Mouse (Mus musculus) stomach, embryonic 14.5 days (tissue): ENCODE measurements at regions not wholly inside any gene's neighbourhood (a gene's known extent, or its start where the extent isn't known, plus 50 kb on each side); places are given as distances from the start of the nearest gene placed in this dataset.

Experiments
- ATAC-seq: fragments of 200-750 bp; cut with Nextera tagmentation; 2 replicates; pipeline ENCODE4 v1.8.0; 2017; ENCODE audit warnings: low read depth, moderate TSS enrichment; ENCODE audit not compliant: insufficient number of reproducible peaks, insufficient read depth, low FRiP score
- H3K27ac ChIP-seq: fragments of 300-500 bp; sonication (generic); 2 replicates; pipeline ENCODE4 v1.5.1; 2014; ENCODE audit warnings: mild to moderate bottlenecking, low read length, moderate library complexity, mixed read lengths
- H3K27me3 ChIP-seq: fragments of 300-500 bp; sonication (generic); 2 replicates; pipeline ENCODE4 v1.6.1; 2014; ENCODE audit warnings: low read length, control low read depth, mixed read lengths; ENCODE audit not compliant: control insufficient read depth, insufficient read depth
- H3K36me3 ChIP-seq: fragments of 300-500 bp; sonication (generic); 2 replicates; pipeline ENCODE4 v1.6.1; 2014; ENCODE audit warnings: mild to moderate bottlenecking, control low read depth, low read length, moderate library complexity, mixed read lengths; ENCODE audit not compliant: control insufficient read depth, insufficient read depth
- H3K4me1 ChIP-seq: fragments of 300-500 bp; sonication (generic); 2 replicates; pipeline ENCODE4 v1.6.1; 2014; ENCODE audit warnings: low read length, control low read depth, mixed read lengths; ENCODE audit not compliant: control insufficient read depth, insufficient read depth
- H3K4me2 ChIP-seq: fragments of 300-500 bp; sonication (generic); replicated peaks from 2 replicates; pipeline ENCODE4 v1.6.1; 2014; ENCODE audit warnings: low read depth, low read length, control low read depth
- H3K4me3 ChIP-seq: fragments of 300-500 bp; sonication (generic); 2 replicates; pipeline ENCODE4 v1.5.1; 2014; ENCODE audit warnings: low read depth, low read length, control low read depth
- H3K9ac ChIP-seq: fragments of 300-500 bp; sonication (generic); replicated peaks from 2 replicates; pipeline ENCODE4 v1.6.1; 2014; ENCODE audit warnings: low read depth, mild to moderate bottlenecking, control low read depth, low read length, moderate library complexity, mixed read lengths
- H3K9me3 ChIP-seq: fragments of 300-500 bp; sonication (generic); 2 replicates; pipeline ENCODE4 v1.6.1; 2016; ENCODE audit warnings: low read depth, low read length, control low read depth; ENCODE audit not compliant: control insufficient read depth
- WGBS: fragments of 180-500 bp; shearing (Covaris S2); extraction: QIAGEN DNeasy Blood & Tissue Kit; methylation state at CpG from one replicate; pipeline ENCODE4 v1.1.7; 2014; 5-methylcytosine and 5-hydroxymethylcytosine counted together

DNA sequence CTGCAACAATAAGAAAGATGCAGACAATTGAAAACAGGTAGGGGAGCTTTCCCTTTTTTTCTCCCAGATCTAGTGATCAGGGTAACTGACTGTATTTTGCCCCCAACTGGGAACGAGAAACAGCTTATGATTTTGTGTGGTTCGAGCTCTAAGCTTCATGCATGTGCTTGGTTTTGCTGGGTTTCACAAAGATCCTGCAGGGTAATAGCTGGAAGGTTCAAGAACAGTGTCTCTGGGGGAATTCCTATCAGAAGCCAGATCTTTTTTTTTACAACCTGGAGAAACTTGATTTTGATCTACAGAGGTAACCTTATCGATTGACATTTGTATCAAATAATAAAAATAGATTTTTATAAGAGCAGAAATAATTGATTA is 145.0 kb upstream of the Fam98a start:
- ATAC-seq, result no peak
- no peak overlapping the region for H3K27ac ChIP-seq
- no peak overlapping the region for H3K9ac ChIP-seq
- no peaks in the 10 kb centered on the region for H3K36me3 ChIP-seq
- H3K4me3 ChIP-seq, result no peak overlapping the region
- no peaks in the 10 kb centered on the region for H3K9me3 ChIP-seq
- no peaks in the 10 kb centered on the region for H3K27me3 ChIP-seq
- WGBS, result 77% methylated on average over 3 of the region's 3 CpGs
- no peak overlapping the region for H3K4me2 ChIP-seq
- no peaks in the 10 kb centered on the region for H3K4me1 ChIP-seq

DNA sequence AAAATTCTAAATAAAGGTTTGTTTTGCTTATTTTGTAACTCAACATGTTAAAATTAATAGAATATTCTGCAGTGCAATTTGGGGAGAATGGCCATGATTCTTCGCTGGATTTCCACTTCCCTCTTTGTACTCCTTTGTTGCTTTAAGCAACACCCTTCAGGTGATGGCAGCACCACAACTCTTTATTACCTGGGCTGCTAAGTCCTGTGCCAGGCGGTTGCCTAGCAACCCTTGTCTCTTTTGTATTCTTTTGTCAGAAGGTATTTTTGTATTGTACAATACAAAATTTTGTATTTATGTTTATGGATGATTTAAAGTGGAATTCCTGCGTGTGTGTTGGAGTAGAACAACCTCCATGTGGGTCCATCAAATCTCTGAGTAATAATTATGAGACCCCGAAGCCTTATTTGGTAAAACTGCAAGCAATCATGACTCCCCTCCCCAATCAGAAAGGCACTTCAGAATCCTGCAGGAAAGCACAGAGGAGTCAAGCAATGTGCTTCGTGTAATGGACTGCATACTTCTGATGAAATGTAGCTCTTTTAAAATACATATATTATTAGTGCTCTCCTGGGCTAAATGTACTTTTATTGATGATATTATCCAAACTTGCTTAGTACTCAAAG is 144.5 kb upstream of the Fam98a start:
- Histone ChIP-seq H3K9me3 (no peaks in the 10 kb centered on the region), H3K4me1 (no peaks in the 10 kb centered on the region), H3K27ac (no peak overlapping the region), H3K4me2 (no peak overlapping the region), H3K27me3 (no peaks in the 10 kb centered on the region), H3K9ac (no peak overlapping the region), H3K36me3 (no peaks in the 10 kb centered on the region), H3K4me3 (no peak overlapping the region)
- WGBS, result 61% methylated on average over 5 of the region's 5 CpGs
- no peak for ATAC-seq

DNA sequence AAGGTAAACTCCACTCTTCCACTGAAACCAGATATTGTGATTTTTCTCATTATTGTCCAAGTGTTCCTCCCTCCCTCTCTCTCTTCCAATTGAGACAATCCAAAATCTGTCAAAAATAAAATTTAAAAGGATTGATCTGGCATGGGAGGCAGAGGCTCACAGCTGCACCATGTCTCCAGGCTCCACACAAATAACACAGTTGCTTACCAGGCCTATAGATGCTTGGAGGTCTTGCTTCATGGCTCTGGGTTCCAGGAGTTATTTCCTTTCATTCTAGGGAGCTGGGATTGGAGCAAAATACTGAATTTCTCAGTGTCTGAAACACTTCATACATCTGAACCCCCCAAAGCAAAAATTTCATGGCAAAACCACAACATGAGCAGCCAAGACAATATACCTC is 134.2 kb upstream of the Fam98a start:
- H3K4me3 ChIP-seq, result no peak overlapping the region
- no peaks in the 10 kb centered on the region for H3K36me3 ChIP-seq
- H3K4me1 ChIP-seq, result no peaks in the 10 kb centered on the region
- H3K9ac ChIP-seq, result no peak overlapping the region
- H3K4me2 ChIP-seq, result no peak overlapping the region
- no peaks in the 10 kb centered on the region for H3K27me3 ChIP-seq
- ATAC-seq, result no peak
- H3K9me3 ChIP-seq, result no peaks in the 10 kb centered on the region
- H3K27ac ChIP-seq, result no peak overlapping the region

DNA sequence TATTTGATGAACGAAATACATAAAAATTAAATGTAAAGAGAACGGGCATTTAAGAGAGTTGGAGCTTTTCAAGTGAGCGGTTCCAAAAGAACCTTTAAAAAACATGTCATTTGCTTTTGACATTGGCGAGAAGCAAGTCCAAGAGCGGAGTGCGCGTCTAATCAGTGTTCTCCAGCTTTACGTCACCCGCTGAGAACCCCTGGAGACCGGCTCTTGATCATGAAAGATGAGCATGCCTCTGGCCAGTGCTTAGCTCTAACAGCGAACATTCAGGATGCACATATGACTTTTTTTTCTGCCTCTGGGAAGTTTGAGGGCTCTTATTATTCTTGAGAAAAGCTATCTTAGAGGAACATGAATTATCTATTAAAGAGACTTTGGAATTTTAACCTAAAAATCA is 95.2 kb upstream of the Fam98a start:
- ATAC-seq, result no peak
- no peaks in the 10 kb centered on the region for H3K9me3 ChIP-seq
- H3K27ac ChIP-seq, result no peak overlapping the region
- H3K4me2 ChIP-seq, result no peak overlapping the region
- no peaks in the 10 kb centered on the region for H3K36me3 ChIP-seq
- H3K27me3 ChIP-seq, result no peaks in the 10 kb centered on the region
- no peak overlapping the region for H3K4me3 ChIP-seq
- H3K9ac ChIP-seq, result no peak overlapping the region
- 87% methylated on average over 11 of the region's 11 CpGs for WGBS
- H3K4me1 ChIP-seq, result no peaks in the 10 kb centered on the region

DNA sequence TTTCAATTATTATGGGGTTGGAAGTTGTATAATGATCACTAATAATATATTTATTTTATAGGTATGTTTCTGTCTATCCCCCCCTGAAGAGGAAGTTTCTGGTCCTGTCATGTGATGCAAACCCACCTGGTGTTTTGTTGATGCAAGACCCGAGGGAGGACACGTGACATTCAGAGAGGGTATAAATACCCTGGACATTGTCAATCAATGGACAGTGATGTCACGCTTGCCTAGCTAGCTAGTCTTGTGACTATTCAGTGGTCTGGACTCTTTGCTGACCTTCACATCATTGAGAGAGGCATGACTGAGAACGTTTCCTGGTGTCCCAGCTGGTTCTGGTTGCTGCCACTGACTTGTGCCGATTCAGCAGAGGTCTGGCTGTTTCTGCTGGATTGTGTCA is 93.0 kb upstream of the Fam98a start:
- H3K4me1 ChIP-seq, result no peaks in the 10 kb centered on the region
- H3K4me3 ChIP-seq, result no peak overlapping the region
- no peak overlapping the region for H3K9ac ChIP-seq
- 86% methylated on average over 5 of the region's 5 CpGs for WGBS
- H3K27me3 ChIP-seq, result no peaks in the 10 kb centered on the region
- H3K9me3 ChIP-seq, result no peaks in the 10 kb centered on the region
- no peak for ATAC-seq
- no peaks in the 10 kb centered on the region for H3K36me3 ChIP-seq
- no peak overlapping the region for H3K27ac ChIP-seq
- H3K4me2 ChIP-seq, result no peak overlapping the region

DNA sequence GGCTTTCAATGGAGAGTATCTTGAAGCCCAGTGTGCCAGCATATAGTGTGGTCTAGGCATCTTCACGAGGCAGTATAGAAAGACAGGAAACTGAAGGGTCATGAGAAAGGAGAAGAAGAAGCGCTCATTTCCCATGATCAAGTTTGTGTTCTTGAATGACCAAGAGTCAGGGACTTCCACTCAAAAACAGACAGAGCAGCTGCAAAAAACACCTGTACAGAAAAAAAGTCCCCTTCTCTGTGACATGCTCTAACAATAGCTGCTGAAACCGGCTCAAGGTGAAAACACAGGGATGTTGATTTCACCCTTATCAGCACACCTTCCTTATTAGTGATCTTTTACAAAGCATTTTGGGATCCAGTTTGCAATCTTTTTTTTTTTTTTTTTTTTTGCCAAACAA is 90.6 kb upstream of the Fam98a start:
- Histone ChIP-seq H3K4me3 (no peak overlapping the region), H3K9ac (no peak overlapping the region), H3K27me3 (no peaks in the 10 kb centered on the region), H3K36me3 (no peaks in the 10 kb centered on the region), H3K4me2 (no peak overlapping the region), H3K9me3 (no peaks in the 10 kb centered on the region), H3K27ac (no peak overlapping the region), H3K4me1 (no peaks in the 10 kb centered on the region)
- no peak for ATAC-seq
- 76% methylated on average over 3 of the region's 3 CpGs for WGBS

DNA sequence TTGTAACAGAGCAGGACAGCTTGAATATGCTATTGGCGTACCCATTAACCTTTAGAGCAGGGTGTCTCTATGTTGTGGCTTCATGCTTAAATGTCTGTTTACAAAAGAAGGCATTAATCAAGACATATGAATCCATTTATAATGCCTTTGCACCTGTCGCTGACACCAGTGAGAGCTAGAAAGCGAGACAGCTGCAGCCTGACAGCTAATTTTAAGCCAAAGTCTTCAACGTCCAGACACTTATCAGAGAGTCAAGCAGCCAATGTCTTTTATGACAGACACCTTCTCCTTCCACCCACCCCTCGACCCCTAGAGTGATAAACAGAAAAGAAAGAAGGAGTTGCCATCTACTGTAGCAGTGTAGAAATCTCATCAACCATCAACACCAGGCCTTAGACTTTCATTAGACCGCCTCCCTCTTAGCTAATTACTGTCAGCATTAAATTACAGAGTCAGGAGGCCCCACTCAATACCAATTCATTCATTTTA is 89.3 kb upstream of the Fam98a start:
- no peaks in the 10 kb centered on the region for H3K27me3 ChIP-seq
- H3K27ac ChIP-seq, result no peak overlapping the region
- WGBS, result 38% methylated on average over 6 of the region's 6 CpGs
- H3K36me3 ChIP-seq, result no peaks in the 10 kb centered on the region
- H3K4me3 ChIP-seq, result no peak overlapping the region
- H3K9ac ChIP-seq, result no peak overlapping the region
- ATAC-seq, result no peak
- H3K9me3 ChIP-seq, result no peaks in the 10 kb centered on the region
- no peak overlapping the region for H3K4me2 ChIP-seq
- H3K4me1 ChIP-seq, result no peaks in the 10 kb centered on the region

DNA sequence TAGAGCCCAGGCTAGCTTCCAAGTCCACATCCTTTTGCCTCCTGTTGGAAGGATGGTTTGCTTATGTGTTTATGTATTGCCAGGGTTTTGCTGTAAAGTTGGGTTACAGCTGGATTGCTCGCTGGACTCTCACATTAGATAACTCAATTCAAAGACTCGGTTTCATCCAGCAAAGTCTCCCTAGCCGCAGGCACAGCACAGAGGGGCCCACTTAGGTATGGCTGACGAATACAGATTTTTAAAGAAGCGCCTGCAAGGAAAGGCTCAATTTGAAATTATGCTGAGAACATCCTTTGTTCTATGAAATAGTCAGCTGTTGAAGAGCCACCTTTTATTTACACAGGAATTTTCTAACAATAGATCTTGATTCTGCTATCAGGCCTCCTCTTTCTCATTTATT is 88.8 kb upstream of the Fam98a start:
- Histone ChIP-seq H3K4me3 (no peak overlapping the region), H3K4me2 (no peak overlapping the region), H3K9ac (no peak overlapping the region), H3K9me3 (no peaks in the 10 kb centered on the region), H3K4me1 (no peaks in the 10 kb centered on the region), H3K36me3 (no peaks in the 10 kb centered on the region), H3K27ac (no peak overlapping the region), H3K27me3 (no peaks in the 10 kb centered on the region)
- 76% methylated on average over 5 of the region's 5 CpGs for WGBS
- ATAC-seq, result no peak

DNA sequence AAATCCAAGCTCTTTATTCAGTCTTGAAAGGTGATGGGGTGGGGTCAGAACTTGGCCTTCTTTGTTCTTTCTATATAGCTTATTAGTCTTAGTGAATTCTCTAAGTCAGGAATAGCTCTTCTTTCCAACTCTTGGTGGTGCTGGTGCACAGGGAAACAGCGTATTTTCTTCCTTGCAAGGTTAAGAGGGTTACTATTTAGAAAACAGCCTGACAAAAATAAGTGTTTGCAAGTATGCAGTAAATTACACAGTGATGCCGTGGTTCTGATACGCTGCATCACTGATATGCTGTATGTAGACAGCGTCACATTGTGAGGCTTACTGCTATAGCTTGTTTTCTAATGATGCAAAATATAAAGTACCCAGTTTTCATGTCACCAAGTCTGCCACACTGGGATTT is 78.1 kb upstream of the Fam98a start:
- H3K4me3 ChIP-seq, result no peak overlapping the region
- no peaks in the 10 kb centered on the region for H3K4me1 ChIP-seq
- no peaks in the 10 kb centered on the region for H3K9me3 ChIP-seq
- WGBS, result 83% methylated on average over 4 of the region's 4 CpGs
- H3K4me2 ChIP-seq, result no peak overlapping the region
- no peak for ATAC-seq
- no peak overlapping the region for H3K9ac ChIP-seq
- no peaks in the 10 kb centered on the region for H3K27me3 ChIP-seq
- H3K27ac ChIP-seq, result no peak overlapping the region
- no peaks in the 10 kb centered on the region for H3K36me3 ChIP-seq
